Mouse (Mus musculus): ENCODE results near the gene Ctsf.

DNA sequence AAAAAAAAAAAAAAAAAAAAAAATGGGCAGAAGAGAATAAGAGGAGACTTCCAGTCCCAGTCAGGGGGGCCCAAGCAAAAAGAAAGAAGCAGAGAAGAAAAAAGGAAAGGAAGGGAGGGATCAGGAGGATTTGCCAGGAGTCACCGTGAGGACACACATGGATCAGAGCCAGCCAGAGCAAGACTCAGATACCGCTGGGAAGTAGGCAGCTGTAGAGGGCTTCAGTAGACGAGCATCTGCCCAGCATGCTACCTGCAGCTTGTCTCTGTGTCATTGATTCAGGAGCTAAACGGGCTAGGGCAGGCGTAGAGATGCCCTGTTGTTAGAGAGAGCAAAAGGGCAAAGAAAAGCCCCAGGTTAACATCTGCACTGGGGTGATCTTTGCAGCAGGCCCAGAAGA is 4.6 kb upstream of the Ctsf start:
- TF ChIP-seq CTCF (IDR thresholded peaks at IDR 0.05; ENCODE audit: low read depth) (no peak), EP300 (IDR thresholded peaks at IDR 0.05; ENCODE audit: low read depth) (no peak)

Measured in liver, postnatal 0 days (tissue).